Mouse (Mus musculus) megakaryocyte-erythroid progenitor cell, adult 5 weeks (primary cell): Measurements from ENCODE around the gene 1700015G11Rik. TPM values are rescaled to one million over a fixed set of nuclear protein-coding genes. Genes with fewer than 3 reads are reported as not detected.

Experiments used
- polyA plus RNA-seq: library from polyadenylated mRNA; stranded (reverse); fragments of >175 nt; gene quantifications from 2 replicates; pipeline ENCODE4 v1.2.3, GENCODE M21; 2012

The 1700015G11Rik gene
- not detected in 2 replicates for polyA plus RNA-seq

GRCm38 (mm10) chr7:52015628-52016027 is at the start of gene 1700015G11Rik:
Gene 1700015G11Rik (minus strand): TSS chr7:52015728.

GRCm38 (mm10) chr7:52005511-52006295 is 9.8 kb downstream of the 1700015G11Rik start, which contains the start of gene Svip:
Gene Svip (minus strand): TSS chr7:52006018.

Other genes starting within 250 kb of the 1700015G11Rik start
- gene Gas2, start 153.7 kb downstream of the 1700015G11Rik start, polyA plus RNA-seq: 1.6 and 2.3 TPM in 2 replicates
- gene Fancf, start 153.5 kb downstream of the 1700015G11Rik start, polyA plus RNA-seq: 4.2 and 6.7 TPM in 2 replicates
- gene Svip, start 9.7 kb downstream of the 1700015G11Rik start, polyA plus RNA-seq: 84.9 and 109 TPM in 2 replicates